Mouse (Mus musculus) E14TG2a.4 (cell line): ENCODE data around the gene Uba52.

Experiments used
- H3K27me3 ChIP-seq: 2 replicates; pipeline ENCODE4 v1.6.1; 2014; ENCODE audit warnings: low read length, control low read depth; ENCODE audit not compliant: insufficient read depth
- H3K36me3 ChIP-seq: 2 replicates; pipeline ENCODE4 v1.6.1; 2014; ENCODE audit warnings: low read length, control low read depth; ENCODE audit not compliant: insufficient read depth
- H3K4me1 ChIP-seq: replicated peaks from 2 replicates; pipeline ENCODE4 v1.6.1; 2014; ENCODE audit warnings: low read depth, low read length, control low read depth
- H3K4me3 ChIP-seq: replicated peaks from 2 replicates; pipeline ENCODE4 v1.5.1; 2014; ENCODE audit warnings: mild to moderate bottlenecking, low read length
- H3K9me3 ChIP-seq: 2 replicates; pipeline ENCODE4 v1.6.1; 2014; ENCODE audit warnings: low read length, control low read depth
- CTCF ChIP-seq: conservative IDR thresholded peaks from 2 replicates; pipeline ENCODE4 v1.5.1; 2014; ENCODE audit warnings: low read length
- NANOG ChIP-seq: IDR thresholded peaks from 2 replicates; pipeline ENCODE4 v1.6.1; 2014; ENCODE audit warnings: borderline replicate concordance, low read length, mixed read lengths
- POU5F1 ChIP-seq: IDR thresholded peaks from 2 replicates; pipeline ENCODE4 v1.6.1; 2014; ENCODE audit warnings: low read length, borderline replicate concordance

Uba52 gene

DNA sequence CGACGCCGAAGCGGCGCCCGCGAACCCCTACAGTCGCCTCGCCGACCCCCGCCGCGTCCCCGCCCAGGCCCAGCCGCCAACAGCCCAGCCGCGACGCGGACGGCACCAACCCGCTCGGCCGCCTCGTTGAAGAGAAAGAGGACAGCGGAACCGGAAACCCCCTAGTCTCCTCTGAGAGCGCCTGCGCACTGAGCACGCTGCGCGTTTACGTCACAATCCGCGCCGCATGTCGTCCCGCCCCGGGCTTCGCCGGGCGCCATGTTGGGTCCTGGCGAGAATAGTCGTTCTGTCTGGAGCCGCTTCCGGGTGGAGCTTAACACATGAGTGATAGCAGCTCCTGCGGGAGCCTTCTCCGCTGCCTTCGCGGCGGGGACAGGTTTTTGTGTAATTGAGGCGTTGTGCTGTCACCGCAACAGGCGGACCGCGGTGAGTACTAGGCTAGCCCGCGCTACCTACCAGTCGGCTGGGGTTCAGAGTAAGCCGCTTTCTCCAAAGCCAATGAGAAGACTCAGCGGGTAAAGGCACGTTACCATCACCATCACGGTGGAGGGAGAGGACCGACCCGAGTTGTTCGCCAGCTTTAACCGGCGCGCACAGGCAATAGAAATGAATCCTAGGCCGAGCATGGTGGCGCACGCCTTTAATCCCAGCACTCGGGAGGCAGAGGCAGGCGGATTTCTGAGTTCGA lies at the start of gene Uba52:
TSS of gene Uba52 (minus strand) at position 574 of the 688 bp plus-strand sequence.
- H3K36me3 ChIP-seq: peaks cover 68% of the 10 kb centered on the region
- TF ChIP-seq NANOG: no peak
- TF ChIP-seq CTCF: no peak
- H3K4me3 ChIP-seq: peak within 1 kb of the TSS; percentile 97
- H3K4me1 ChIP-seq: peaks cover 71% of the 10 kb centered on the region
- H3K27me3 ChIP-seq: no peaks in the 10 kb centered on the region
- no peaks in the 10 kb centered on the region for H3K9me3 ChIP-seq

DNA sequence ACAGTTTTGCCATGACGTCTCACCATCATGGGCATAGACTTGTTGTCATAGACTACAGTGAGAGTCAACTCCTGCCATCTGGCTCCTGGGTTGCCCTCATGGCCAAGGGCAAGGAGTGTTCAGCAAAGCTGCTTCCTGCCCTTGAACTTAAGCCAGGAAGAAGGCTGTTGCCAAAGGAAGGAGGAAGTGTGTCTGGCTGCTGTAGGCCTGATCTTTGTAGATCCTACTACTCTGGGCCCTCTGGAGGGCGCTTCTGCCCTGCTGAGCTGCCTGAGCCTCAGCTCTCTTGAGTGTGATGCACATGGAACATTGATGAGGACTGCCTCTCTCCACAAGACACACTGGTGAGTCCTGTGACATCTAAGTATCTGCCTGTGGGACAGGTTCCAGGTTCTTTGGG lies 49.5 kb upstream of the Uba52 start:
- H3K9me3 ChIP-seq: no peaks in the 10 kb centered on the region
- H3K27me3 ChIP-seq: no peaks in the 10 kb centered on the region
- H3K4me3 ChIP-seq: no peak overlapping the region
- peaks cover 88% of the 10 kb centered on the region for H3K4me1 ChIP-seq
- no peak for TF ChIP-seq POU5F1
- TF ChIP-seq NANOG: no peak
- TF ChIP-seq CTCF: no peak
- H3K36me3 ChIP-seq: peaks cover 58% of the 10 kb centered on the region

DNA sequence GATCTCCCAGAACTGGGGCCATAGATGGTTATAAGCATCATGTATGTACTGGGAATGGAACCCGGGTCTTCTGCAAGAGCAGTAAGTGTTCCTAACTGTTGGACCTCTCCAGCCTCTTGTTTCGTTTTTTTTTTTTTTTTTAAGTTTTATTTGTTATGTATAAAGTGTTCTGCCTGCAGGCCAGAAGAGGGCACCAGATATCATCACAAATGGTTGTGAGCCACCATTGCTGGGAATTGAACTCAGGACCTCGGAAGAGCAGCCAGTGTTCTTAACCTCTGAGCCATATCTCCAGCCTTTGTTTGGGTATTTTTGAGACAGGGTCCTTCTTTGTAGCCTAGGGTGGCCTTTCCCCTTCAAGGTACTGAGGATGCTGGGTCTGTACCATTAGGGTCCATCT lies 48.4 kb upstream of the Uba52 start:
- peak; percentile 6; the same call in 1 of the 2 replicates for TF ChIP-seq CTCF
- TF ChIP-seq POU5F1: no peak
- H3K9me3 ChIP-seq: no peaks in the 10 kb centered on the region
- no peaks in the 10 kb centered on the region for H3K27me3 ChIP-seq
- peaks cover 88% of the 10 kb centered on the region for H3K4me1 ChIP-seq
- H3K4me3 ChIP-seq: no peak overlapping the region
- H3K36me3 ChIP-seq: peaks cover 61% of the 10 kb centered on the region

DNA sequence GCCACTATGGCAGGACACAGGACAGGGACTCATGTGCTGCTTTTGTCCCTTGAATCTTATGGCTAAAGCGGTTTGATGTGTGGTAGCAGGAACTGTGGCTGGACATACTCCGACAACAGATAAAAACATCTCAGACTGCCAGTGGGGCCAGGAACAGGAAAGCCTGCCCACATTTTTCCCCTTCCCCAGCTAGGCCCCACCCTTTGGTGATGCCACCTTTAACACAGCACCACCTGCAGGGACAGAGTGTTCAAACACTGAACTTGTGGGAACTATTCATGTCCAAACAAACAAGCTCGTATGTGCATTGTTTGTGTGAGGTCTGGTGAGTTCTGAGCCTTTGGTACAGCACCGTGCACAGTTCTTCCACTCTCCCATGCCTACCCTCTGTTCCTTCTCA lies 47.7 kb upstream of the Uba52 start:
- H3K4me1 ChIP-seq: peaks cover 88% of the 10 kb centered on the region
- TF ChIP-seq NANOG: no peak
- TF ChIP-seq POU5F1: no peak
- no peak for TF ChIP-seq CTCF
- H3K27me3 ChIP-seq: no peaks in the 10 kb centered on the region
- peaks cover 67% of the 10 kb centered on the region for H3K36me3 ChIP-seq
- H3K9me3 ChIP-seq: no peaks in the 10 kb centered on the region
- H3K4me3 ChIP-seq: no peak overlapping the region

DNA sequence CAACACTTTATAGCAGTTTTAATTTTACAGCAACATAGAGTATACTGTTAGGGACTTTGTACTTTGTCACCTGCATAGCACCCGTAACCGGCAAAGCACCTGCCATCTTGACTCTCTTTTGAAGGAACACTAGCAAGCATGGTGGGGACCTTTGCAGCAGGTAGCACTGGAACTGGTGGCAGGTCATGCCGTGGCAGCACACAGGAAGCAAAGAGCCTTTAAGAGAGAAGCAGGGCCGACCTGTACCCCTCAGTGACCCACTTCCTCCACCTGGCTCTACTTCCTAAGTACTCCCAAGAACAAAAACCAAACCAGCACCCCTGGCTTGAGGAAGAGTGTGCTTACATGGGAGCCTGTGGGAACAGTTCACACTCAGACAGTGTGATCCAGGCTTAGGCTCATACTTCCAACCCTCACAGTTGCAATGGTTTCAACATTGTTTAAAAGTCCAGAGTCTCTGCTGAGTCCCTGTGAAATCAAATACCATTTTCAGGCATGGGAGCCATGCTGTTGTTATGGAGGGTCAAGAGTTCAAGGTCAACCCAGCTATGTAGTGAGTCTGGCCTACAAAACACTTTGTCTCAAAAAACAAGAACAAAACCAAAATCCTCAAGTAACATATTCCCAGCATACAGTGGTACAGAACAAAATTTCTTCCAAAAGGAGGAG lies 44.6 kb upstream of the Uba52 start:
- H3K4me1 ChIP-seq: peaks cover 57% of the 10 kb centered on the region
- TF ChIP-seq NANOG (no peak), CTCF (no peak), POU5F1 (no peak)
- no peak overlapping the region for H3K4me3 ChIP-seq
- peaks cover 61% of the 10 kb centered on the region for H3K36me3 ChIP-seq
- H3K27me3 ChIP-seq: no peaks in the 10 kb centered on the region
- H3K9me3 ChIP-seq: no peaks in the 10 kb centered on the region

DNA sequence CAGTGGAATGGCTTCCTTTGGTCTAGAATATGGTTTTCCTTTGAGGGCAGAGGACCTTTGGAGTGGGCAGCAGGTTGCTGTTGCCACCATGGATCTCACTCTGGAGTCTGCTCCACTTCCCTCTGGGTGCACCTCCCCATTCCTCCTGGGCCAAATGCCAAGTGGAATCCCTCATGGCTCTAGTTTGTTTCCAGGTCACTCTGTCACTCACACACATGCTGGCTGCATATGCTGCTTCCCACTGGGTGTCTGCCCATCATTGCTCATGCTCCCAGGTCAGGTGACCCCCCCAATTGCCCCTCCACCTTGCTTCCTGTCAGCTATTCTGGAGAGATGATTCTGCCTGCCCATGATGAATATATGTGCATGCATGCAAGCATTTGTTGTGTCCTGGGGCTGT lies 43.1 kb upstream of the Uba52 start:
- no peaks in the 10 kb centered on the region for H3K27me3 ChIP-seq
- peaks cover 48% of the 10 kb centered on the region for H3K4me1 ChIP-seq
- H3K36me3 ChIP-seq: peaks cover 53% of the 10 kb centered on the region
- no peak for TF ChIP-seq POU5F1
- TF ChIP-seq NANOG: no peak
- no peak for TF ChIP-seq CTCF
- H3K9me3 ChIP-seq: no peaks in the 10 kb centered on the region
- no peak overlapping the region for H3K4me3 ChIP-seq

DNA sequence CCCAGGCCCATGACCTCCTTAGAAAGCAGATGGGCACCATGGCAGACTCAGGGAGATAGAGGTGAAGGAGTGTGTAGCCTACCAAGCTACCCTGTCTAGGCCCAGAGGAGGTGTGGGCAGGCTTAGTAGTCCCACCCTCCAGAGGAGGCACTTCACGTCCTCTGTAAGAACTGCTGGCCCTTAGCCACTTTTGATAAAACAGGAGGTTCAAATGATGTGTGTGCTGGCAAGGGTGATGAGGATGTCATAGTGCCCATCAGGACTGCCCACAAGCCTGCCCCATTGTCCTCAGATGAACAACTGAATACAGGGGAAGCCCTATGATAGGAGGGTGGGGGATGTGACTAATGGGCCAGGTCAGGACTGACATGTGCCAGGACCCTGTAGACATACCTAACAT lies 42.2 kb upstream of the Uba52 start:
- Histone ChIP-seq H3K4me3 (no peak overlapping the region), H3K4me1 (peaks cover 48% of the 10 kb centered on the region), H3K9me3 (no peaks in the 10 kb centered on the region), H3K36me3 (peaks cover 53% of the 10 kb centered on the region), H3K27me3 (no peaks in the 10 kb centered on the region)
- TF ChIP-seq CTCF (no peak), POU5F1 (no peak), NANOG (no peak)

DNA sequence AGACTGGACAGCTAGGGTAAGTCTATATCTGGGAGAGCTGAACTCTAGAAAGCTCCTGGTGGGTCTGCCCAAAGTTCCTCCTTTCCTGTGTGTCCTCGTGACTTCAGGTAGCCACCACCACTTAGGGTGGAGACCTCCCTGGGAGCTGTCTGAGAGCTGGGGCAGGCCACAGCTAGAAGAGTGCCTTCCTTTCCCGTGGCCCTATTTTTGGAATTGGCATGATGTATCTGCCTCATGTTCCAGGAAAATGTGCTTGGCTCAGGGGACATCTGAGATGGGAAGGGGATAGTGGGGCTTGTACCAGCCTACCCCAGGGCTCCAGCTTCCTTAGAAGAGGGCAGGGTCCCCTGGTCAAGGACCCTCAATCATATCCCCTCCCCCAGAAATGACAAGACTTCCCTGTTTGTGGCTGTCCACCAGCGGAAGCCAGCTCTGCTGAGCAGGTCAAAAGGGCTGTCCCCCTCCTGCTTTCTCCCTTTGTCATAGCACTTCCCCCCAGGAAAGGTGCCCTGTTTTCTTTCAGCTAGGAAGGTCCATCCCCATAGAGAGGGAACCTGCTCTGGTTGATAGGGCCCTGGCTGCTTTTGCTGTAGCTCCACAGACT lies 41.1 kb upstream of the Uba52 start:
- TF ChIP-seq NANOG: no peak
- no peak for TF ChIP-seq CTCF
- TF ChIP-seq POU5F1: no peak
- Histone ChIP-seq H3K9me3 (no peaks in the 10 kb centered on the region), H3K4me3 (no peak overlapping the region), H3K27me3 (no peaks in the 10 kb centered on the region), H3K4me1 (peaks cover 48% of the 10 kb centered on the region), H3K36me3 (peaks cover 44% of the 10 kb centered on the region)
